Mouse (Mus musculus) layer of hippocampus, adult 11-12 months (tissue): ENCODE measurements around the gene Parg.
A peak's percentile ranks its signal among the peaks of the same experiment; 100 is the strongest.

Source experiments
- DNase-seq: peaks from one replicate; pipeline ENCODE4 v3.0.0; 2022; ENCODE audit warnings: low spot score

The Parg gene

GRCm38 (mm10) chr14:32321732-32322685 is 120.3 kb downstream of the Parg start, which contains the start of gene Ogdhl:
Gene Ogdhl (plus strand): TSS chr14:32322019.
- DNase-seq: peak; percentile 78

GRCm38 (mm10) chr14:32323221-32323620 is 121.5 kb downstream of the Parg start:
- no peak for DNase-seq

- no peak for DNase-seq
Observed at GRCm38 (mm10) chr14:32327366-32327765, 125.6 kb downstream of the Parg start.

- no peak for DNase-seq
Observed at GRCm38 (mm10) chr14:32332515-32333445, 131.0 kb downstream of the Parg start.

- DNase-seq: no peak
Observed at GRCm38 (mm10) chr14:32336021-32336420, 134.3 kb downstream of the Parg start.

GRCm38 (mm10) chr14:32336547-32336946 is 134.8 kb downstream of the Parg start:
- DNase-seq: no peak

GRCm38 (mm10) chr14:32341823-32342222 is 140.1 kb downstream of the Parg start:
- DNase-seq: no peak

GRCm38 (mm10) chr14:32344176-32344575 is 142.4 kb downstream of the Parg start:
- no peak for DNase-seq

GRCm38 (mm10) chr14:32344694-32345093 is 142.9 kb downstream of the Parg start:
- DNase-seq: no peak
